Mouse (Mus musculus) neural tube, embryonic 15.5 days (tissue): ENCODE measurements around the gene Chrna9. TPM values are rescaled to one million over a fixed set of nuclear protein-coding genes. Genes with fewer than 3 reads are reported as not detected.

Experiments
- microRNA-seq: library from miRNA; unstranded; fragments of <30 nt; microRNA quantifications from one replicate; pipeline ENCODE4, GENCODE M21; 2017
- polyA plus RNA-seq: library from polyadenylated mRNA; unstranded; fragments of >200 nt; fragmentation: Nextera tagmentation; extraction: Ambion mirVana; gene quantifications from 2 replicates; pipeline ENCODE4 v1.2.1, GENCODE M21; 2015

Chrna9 gene
- polyA plus RNA-seq, 1 experiment from 2014 or later = not detected

Small RNAs within 50 kb of the gene (microRNA-seq; reads per million reads assigned to microRNA genes)
- gene Gm25952 = not detected

Other genes with a start within 250 kb of the Chrna9 start
- 35.6 and 38.0 TPM in 2 replicates for gene Pds5a, start 236.6 kb upstream of the Chrna9 start, polyA plus RNA-seq
- 13.7 and 16.6 TPM in 2 replicates for gene N4bp2, start 171.4 kb upstream of the Chrna9 start, polyA plus RNA-seq
- gene Rhoh, start 73.7 kb upstream of the Chrna9 start, polyA plus RNA-seq = 0.78 and 12.5 TPM in 2 replicates
- gene 9130230L23Rik, start 69.4 kb downstream of the Chrna9 start, polyA plus RNA-seq = 0.14 TPM in 1 of 2 replicates, not detected in the other
- gene Rbm47, start 238.2 kb downstream of the Chrna9 start, polyA plus RNA-seq = 1.2 and 9.9 TPM in 2 replicates